Mouse (Mus musculus): ENCODE measurements around the gene Mgmt.

Mgmt gene

GRCm38 (mm10) chr7:137002431-137002830 is 108.0 kb downstream of the Mgmt start:
- DNase-seq (ENCODE audit: low spot score in 2 of 2): no peak

- DNase-seq (ENCODE audit: low spot score in 2 of 2): no peak
These were observed 110.9 kb downstream of the Mgmt start for GRCm38 (mm10) chr7:137005293-137005692.

- DNase-seq (ENCODE audit: low spot score in 2 of 2): no peak
These were observed 113.9 kb downstream of the Mgmt start for GRCm38 (mm10) chr7:137008321-137008720.

GRCm38 (mm10) chr7:137009732-137010275 is 115.4 kb downstream of the Mgmt start:
- no peak for DNase-seq (ENCODE audit: low spot score in 2 of 2)

GRCm38 (mm10) chr7:137010451-137010850 is 116.0 kb downstream of the Mgmt start:
- DNase-seq (ENCODE audit: low spot score in 2 of 2): no peak

GRCm38 (mm10) chr7:137012687-137013086 is 118.3 kb downstream of the Mgmt start:
- DNase-seq (ENCODE audit: low spot score in 2 of 2): no peak

- no peak for DNase-seq (ENCODE audit: low spot score in 2 of 2)
These were observed 119.0 kb downstream of the Mgmt start for GRCm38 (mm10) chr7:137013433-137013832.

- DNase-seq (ENCODE audit: low spot score in 2 of 2): no peak
These were observed 124.2 kb downstream of the Mgmt start for GRCm38 (mm10) chr7:137018614-137019013.

- DNase-seq (ENCODE audit: low spot score in 2 of 2): no peak
These were observed 125.8 kb downstream of the Mgmt start for GRCm38 (mm10) chr7:137020195-137020594.

- no peak for DNase-seq (ENCODE audit: low spot score in 2 of 2)
These were observed 136.4 kb downstream of the Mgmt start for GRCm38 (mm10) chr7:137030789-137031188.

GRCm38 (mm10) chr7:137033177-137033576 is 138.8 kb downstream of the Mgmt start:
- DNase-seq (ENCODE audit: low spot score in 2 of 2): no peak

- no peak for DNase-seq (ENCODE audit: low spot score in 2 of 2)
These were observed 140.6 kb downstream of the Mgmt start for GRCm38 (mm10) chr7:137034986-137035385.

- no peak for DNase-seq (ENCODE audit: low spot score in 2 of 2)
These were observed 141.5 kb downstream of the Mgmt start for GRCm38 (mm10) chr7:137035916-137036315.

- DNase-seq (ENCODE audit: low spot score in 2 of 2): no peak
These were observed 143.1 kb downstream of the Mgmt start for GRCm38 (mm10) chr7:137037471-137037870.

GRCm38 (mm10) chr7:137037872-137038271 is 143.5 kb downstream of the Mgmt start:
- DNase-seq (ENCODE audit: low spot score in 2 of 2): no peak

- DNase-seq (ENCODE audit: low spot score in 2 of 2): no peak
These were observed 144.0 kb downstream of the Mgmt start for GRCm38 (mm10) chr7:137038311-137038945.

- no peak for DNase-seq (ENCODE audit: low spot score in 2 of 2)
These were observed 144.5 kb downstream of the Mgmt start for GRCm38 (mm10) chr7:137038946-137039320.

GRCm38 (mm10) chr7:137040646-137041045 is 146.2 kb downstream of the Mgmt start:
- DNase-seq (ENCODE audit: low spot score in 2 of 2): no peak

GRCm38 (mm10) chr7:137046891-137047290 is 152.5 kb downstream of the Mgmt start:
- no peak for DNase-seq (ENCODE audit: low spot score in 2 of 2)

- DNase-seq (ENCODE audit: low spot score in 2 of 2): no peak
These were observed 153.9 kb downstream of the Mgmt start for GRCm38 (mm10) chr7:137048086-137048922.

GRCm38 (mm10) chr7:137054343-137054742 is 159.9 kb downstream of the Mgmt start:
- DNase-seq (ENCODE audit: low spot score in 2 of 2): no peak

- DNase-seq (ENCODE audit: low spot score in 2 of 2): no peak
These were observed 161.7 kb downstream of the Mgmt start for GRCm38 (mm10) chr7:137056126-137056525.

- no peak for DNase-seq (ENCODE audit: low spot score in 2 of 2)
These were observed 166.1 kb downstream of the Mgmt start for GRCm38 (mm10) chr7:137060488-137060887.

All from frontal cortex, postnatal 25 days (tissue).